Mouse (Mus musculus) midbrain, postnatal 0 days (tissue): ENCODE measurements around the gene Fam193b. TPM values are rescaled to one million over a fixed set of nuclear protein-coding genes. Genes with fewer than 3 reads are reported as not detected.
"Not testable (repeated sequence)": the region's sequence is repeated elsewhere in the genome, so short reads cannot be mapped to it uniquely, and the experiment has no call there.

ENCODE experiments used
- ATAC-seq: fragments of 200-750 bp; cut with Nextera tagmentation; 2 replicates; pipeline ENCODE4 v1.8.0; 2017; ENCODE audit warnings: moderate number of reproducible peaks, mild to moderate bottlenecking, moderate TSS enrichment, moderate library complexity; ENCODE audit not compliant: low FRiP score
- DNase-seq: peaks from one replicate; pipeline ENCODE4 v3.0.0-alpha.2; 2015; ENCODE audit warnings: low spot score
- H3K27ac ChIP-seq: fragments of 300-500 bp; sonication (generic); 2 replicates; pipeline ENCODE4 v1.5.1; 2014; ENCODE audit warnings: low read depth, mild to moderate bottlenecking, low read length, mixed read lengths
- H3K27me3 ChIP-seq: fragments of 300-500 bp; sonication (generic); 2 replicates; pipeline ENCODE4 v1.6.1; 2014; ENCODE audit warnings: low read length, control low read depth, mixed read lengths; ENCODE audit not compliant: insufficient read depth
- H3K36me3 ChIP-seq: fragments of 300-500 bp; sonication (generic); 2 replicates; pipeline ENCODE4 v1.6.1; 2014; ENCODE audit warnings: low read length, control low read depth, mixed read lengths; ENCODE audit not compliant: insufficient read depth
- H3K4me1 ChIP-seq: fragments of 300-500 bp; sonication (generic); 2 replicates; pipeline ENCODE4 v1.6.1; 2014; ENCODE audit warnings: mild to moderate bottlenecking, control low read depth, antibody characterized with exemption, low read length, mixed read lengths; ENCODE audit not compliant: insufficient read depth
- H3K4me2 ChIP-seq: fragments of 300-500 bp; sonication (generic); 2 replicates; pipeline ENCODE4 v1.6.1; 2014; ENCODE audit warnings: low read depth, mild to moderate bottlenecking, low read length, mixed read lengths; ENCODE audit not compliant: poor library complexity, severe bottlenecking
- H3K4me3 ChIP-seq: fragments of 300-500 bp; sonication (generic); 2 replicates; pipeline ENCODE4 v1.5.1; 2014; ENCODE audit warnings: low read depth, mild to moderate bottlenecking, low read length, moderate library complexity
- H3K9ac ChIP-seq: fragments of 300-500 bp; sonication (generic); replicated peaks from 2 replicates; pipeline ENCODE4 v1.6.1; 2014; ENCODE audit warnings: mild to moderate bottlenecking, low read length, moderate library complexity, mixed read lengths; ENCODE audit not compliant: poor library complexity, severe bottlenecking
- H3K9me3 ChIP-seq: fragments of 300-500 bp; sonication (generic); 2 replicates; pipeline ENCODE4 v1.6.1; 2016; ENCODE audit warnings: low read length, control low read depth
- CTCF ChIP-seq: IDR thresholded peaks from 2 replicates; pipeline ENCODE4 v1.5.1; 2016; ENCODE audit warnings: antibody characterized with exemption, mild to moderate bottlenecking
- WGBS: fragments of 180-500 bp; shearing (Covaris S2); extraction: QIAGEN DNeasy Blood & Tissue Kit; methylation state at CpG from one replicate; pipeline ENCODE4 v1.1.7; 2014; 5-methylcytosine and 5-hydroxymethylcytosine counted together
- polyA plus RNA-seq: library from polyadenylated mRNA; unstranded; fragments of >200 nt; fragmentation: Nextera tagmentation; extraction: Ambion mirVana; gene quantifications from 2 replicates; pipeline ENCODE4 v1.2.1, GENCODE M21; 2015
- total RNA-seq: library from RNA; depleted of rRNA; stranded (reverse); fragments of >200 nt; gene quantifications from 2 replicates; pipeline ENCODE4 v1.2.3, GENCODE M21; 2014

The Fam193b gene
- total and polyA plus RNA-seq, 2 experiments from 2014 or later: 42.7 to 73.9 TPM

DNA sequence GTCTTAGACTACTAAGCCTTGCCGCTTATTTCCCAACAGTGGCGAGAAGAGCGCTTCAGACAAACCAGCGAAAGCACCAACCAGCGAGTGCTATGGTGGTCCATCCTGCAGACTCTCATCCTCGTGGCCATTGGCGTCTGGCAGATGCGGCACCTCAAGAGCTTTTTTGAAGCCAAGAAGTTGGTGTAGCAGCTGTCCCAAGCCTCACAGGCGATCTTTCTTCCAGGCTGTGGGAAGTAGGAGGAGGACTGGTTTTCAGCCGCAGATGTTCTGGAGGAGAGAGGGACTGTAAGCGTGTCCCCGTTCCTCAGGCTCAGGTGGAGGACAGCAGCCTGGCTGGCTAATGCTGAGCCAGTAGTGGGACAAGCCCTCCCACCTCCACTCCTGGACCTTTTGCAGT lies 25.9 kb upstream of the Fam193b start:
- no peak for TF ChIP-seq CTCF
- Histone ChIP-seq H3K27me3 (no peaks in the 10 kb centered on the region), H3K4me3 (no peak overlapping the region), H3K27ac (no peak overlapping the region), H3K9ac (no peak overlapping the region), H3K9me3 (no peaks in the 10 kb centered on the region), H3K4me1 (peaks cover 3% of the 10 kb centered on the region; the same call in 1 of the 2 replicates), H3K4me2 (no peak overlapping the region), H3K36me3 (peaks cover 25% of the 10 kb centered on the region)
- no peak for DNase-seq
- 96% methylated on average over 12 of the region's 12 CpGs for WGBS
- ATAC-seq: no peak

DNA sequence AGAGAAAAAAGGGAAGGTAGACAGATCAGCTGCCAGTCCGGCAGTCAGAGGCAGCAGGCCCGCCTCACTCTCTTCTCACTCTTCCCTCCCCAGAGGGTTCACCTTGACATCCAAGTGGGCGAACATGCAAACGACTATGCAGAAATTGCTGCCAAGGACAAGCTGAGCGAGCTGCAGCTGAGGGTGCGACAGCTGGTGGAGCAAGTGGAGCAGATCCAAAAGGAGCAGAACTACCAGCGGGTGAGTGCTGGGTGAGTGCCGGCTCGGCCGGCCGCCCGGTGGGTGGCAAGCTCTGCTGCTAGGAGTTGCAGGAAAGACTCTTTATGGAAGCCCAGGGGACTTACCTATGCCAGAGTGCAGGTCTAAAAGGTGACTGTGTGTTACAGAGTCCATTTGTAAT lies 24.5 kb upstream of the Fam193b start:
- Histone ChIP-seq H3K27me3 (no peaks in the 10 kb centered on the region), H3K27ac (no peak overlapping the region), H3K9me3 (no peaks in the 10 kb centered on the region), H3K4me3 (no peak overlapping the region), H3K4me1 (peaks cover 3% of the 10 kb centered on the region; the same call in 1 of the 2 replicates), H3K36me3 (peaks cover 25% of the 10 kb centered on the region), H3K9ac (no peak overlapping the region), H3K4me2 (no peak overlapping the region)
- ATAC-seq (no peak), DNase-seq (peak; percentile 40)
- 90% methylated on average over 12 of the region's 12 CpGs for WGBS
- TF ChIP-seq CTCF: no peak

DNA sequence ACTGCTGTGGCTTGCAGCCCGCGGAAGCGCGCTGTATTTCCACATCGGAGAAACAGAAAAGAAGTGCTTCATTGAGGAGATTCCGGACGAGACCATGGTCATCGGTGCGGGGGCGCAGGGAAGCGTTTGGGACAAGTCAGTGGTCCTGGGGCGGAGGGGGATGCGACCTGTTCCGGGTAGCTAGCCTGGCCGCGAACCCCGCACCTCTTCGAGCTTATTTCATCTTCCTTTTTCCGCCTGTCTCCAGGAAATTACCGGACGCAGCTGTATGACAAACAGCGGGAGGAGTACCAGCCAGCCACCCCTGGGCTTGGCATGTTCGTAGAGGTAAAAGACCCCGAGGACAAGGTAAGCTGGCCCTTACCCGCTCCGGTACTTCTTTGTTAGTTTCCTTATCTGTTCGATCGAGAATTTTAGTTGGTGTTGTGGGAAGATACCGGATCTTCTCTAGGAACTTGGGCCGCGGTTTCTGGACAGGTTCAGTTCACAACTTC lies 22.4 kb upstream of the Fam193b start:
- under 1% methylated on average over 31 of the region's 31 CpGs for WGBS
- Histone ChIP-seq H3K9me3 (no peaks in the 10 kb centered on the region), H3K36me3 (peaks cover 25% of the 10 kb centered on the region), H3K4me1 (no peaks in the 10 kb centered on the region; the same call in 1 of the 2 replicates), H3K4me3 (peak overlapping the region; percentile 79), H3K9ac (peak overlapping the region; percentile 81), H3K27ac (peak overlapping the region; percentile 82), H3K27me3 (no peaks in the 10 kb centered on the region), H3K4me2 (peak overlapping the region; percentile 68)
- TF ChIP-seq CTCF: no peak
- ATAC-seq (peak; percentile 28; the same call in 1 of the 2 replicates), DNase-seq (no peak)

DNA sequence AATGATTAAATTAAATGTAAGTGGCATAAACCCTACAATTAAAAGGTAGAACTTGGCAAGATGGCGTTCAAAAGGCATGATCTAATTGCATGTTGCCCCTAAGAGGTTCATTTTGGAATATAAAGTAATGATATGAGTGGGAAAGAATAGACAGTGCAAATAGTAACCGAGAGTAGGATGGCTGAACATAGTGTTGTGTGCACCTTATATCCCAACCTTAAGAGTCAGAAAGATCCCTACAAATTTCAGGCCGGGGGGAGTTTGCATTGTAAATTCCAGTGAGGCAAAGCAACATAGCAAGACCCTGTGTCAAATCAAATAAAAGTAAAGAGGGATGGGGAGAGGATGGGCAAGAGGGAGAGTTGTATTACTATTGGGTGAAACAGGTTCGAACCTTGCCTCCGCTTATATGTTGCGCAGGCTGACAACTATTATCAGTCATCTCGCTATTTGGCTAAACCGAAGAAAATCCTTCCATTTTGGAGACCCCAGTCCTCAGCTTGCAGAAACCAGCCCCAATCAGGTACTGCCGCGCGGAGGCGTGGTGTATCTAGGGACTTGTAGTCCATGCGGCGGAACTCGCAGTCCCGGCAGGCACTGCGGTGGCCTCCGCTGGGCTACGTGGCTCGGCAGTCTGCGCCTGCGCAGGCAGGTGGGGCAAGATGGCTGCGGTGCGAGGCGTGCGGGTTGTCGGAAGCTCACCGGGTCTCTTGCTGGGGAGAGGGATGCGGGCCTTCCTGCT lies 21.8 kb upstream of the Fam193b start:
- 4% methylated on average over 29 of the region's 29 CpGs for WGBS
- peak overlapping the region; percentile 82 for H3K27ac ChIP-seq
- ATAC-seq: peak; percentile 97

DNA sequence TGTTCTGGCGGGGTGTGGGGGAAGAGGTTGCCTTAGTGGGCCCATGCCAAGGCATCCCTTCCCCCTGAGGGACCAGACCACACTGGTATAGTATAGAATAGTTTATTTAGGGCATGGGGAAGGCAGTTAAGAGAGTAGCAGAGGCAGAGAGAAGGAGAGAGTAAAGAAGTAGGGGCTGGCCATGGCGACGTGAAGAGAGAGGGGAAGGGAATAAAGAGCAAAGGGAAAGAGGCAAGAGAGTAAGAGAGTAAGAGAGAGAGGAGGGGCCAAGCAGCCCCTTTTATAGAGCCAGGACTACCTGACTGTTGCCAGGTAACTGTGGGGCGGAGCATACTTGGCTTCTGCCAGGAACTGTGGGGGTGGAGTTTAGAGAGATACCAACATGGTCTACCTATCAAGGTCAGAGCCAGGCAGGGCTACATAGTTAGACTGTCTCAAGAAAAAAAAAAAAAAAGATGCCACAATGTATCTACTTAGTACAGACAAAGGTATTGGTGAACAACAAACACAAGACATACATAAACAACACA lies 21.1 kb upstream of the Fam193b start:
- H3K36me3 ChIP-seq: peaks cover 21% of the 10 kb centered on the region
- H3K4me2 ChIP-seq: no peak overlapping the region
- no peak overlapping the region for H3K9ac ChIP-seq
- ATAC-seq: 0 out of 2 replicates have a peak, but pooled peaks have one; percentile 32
- WGBS: 65% methylated on average over 4 of the region's 4 CpGs
- peak overlapping the region; percentile 82 for H3K27ac ChIP-seq
- no peak overlapping the region for H3K4me3 ChIP-seq
- no peaks in the 10 kb centered on the region; the same call in 1 of the 2 replicates for H3K4me1 ChIP-seq
- DNase-seq: no peak
- no peaks in the 10 kb centered on the region for H3K27me3 ChIP-seq
- no peaks in the 10 kb centered on the region for H3K9me3 ChIP-seq
- no peak for TF ChIP-seq CTCF

More for the DNA sequence above, 21.8 kb upstream of the Fam193b start:
- Histone ChIP-seq H3K36me3 (peaks cover 25% of the 10 kb centered on the region), H3K9ac (peak overlapping the region; percentile 81), H3K4me3 (peak overlapping the region; percentile 79), H3K4me1 (no peaks in the 10 kb centered on the region; the same call in 1 of the 2 replicates), H3K4me2 (peak overlapping the region; percentile 68), H3K9me3 (no peaks in the 10 kb centered on the region), H3K27me3 (no peaks in the 10 kb centered on the region)
- peak; percentile 98 for DNase-seq
- TF ChIP-seq CTCF: peak; percentile 57

DNA sequence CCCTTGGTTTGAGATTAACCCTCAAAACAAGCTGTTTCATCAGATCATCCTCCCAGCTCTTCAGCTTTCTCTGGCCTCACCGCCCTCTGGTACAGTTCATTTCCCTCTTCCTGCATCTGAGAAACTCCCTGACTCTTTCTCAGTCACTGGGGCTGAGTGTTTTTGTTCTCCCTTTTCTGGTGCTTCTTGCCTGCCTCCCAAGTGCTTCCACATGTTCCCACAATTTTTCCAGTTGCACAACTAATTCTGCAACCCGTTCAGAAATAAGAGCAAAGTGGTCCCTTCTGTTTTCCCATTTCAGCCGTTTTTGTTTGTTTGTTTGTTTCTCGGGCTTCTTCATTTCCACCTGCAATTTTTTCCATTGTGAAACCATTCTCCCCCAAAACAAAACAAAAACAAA lies 7.2 kb upstream of the Fam193b start:
- ATAC-seq: no peak
- H3K4me3 ChIP-seq: no peak overlapping the region
- 90% methylated on average over 4 of the region's 4 CpGs for WGBS

DNA sequence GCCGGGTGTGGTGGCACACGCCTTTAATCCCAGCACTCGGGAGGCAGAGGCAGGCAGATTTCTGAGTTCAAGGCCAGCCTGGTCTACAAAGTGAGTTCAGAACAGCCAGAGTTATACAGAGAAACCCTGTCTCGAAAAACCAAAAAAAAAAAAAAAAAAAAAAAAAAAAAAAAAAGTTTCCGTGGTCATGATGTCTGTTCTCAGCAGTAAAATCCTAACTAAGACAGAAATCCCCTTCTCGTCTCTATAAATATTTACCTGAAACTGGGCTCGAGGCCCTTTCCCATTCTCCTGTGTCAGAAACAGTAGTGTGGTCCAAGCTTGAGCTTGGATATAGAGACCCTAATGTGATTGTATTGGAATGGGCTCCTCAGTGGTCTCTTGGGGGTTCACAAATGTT lies 6.0 kb upstream of the Fam193b start:
- H3K27me3 ChIP-seq, H3K9me3 ChIP-seq, H3K4me1 ChIP-seq, H3K9ac ChIP-seq, H3K27ac ChIP-seq, ATAC-seq, DNase-seq, H3K36me3 ChIP-seq, H3K4me3 ChIP-seq, H3K4me2 ChIP-seq: not testable (repeated sequence)
- 94% methylated on average over 7 of the region's 7 CpGs for WGBS

More for the DNA sequence above, 7.2 kb upstream of the Fam193b start:
- Histone ChIP-seq H3K4me2 (no peak overlapping the region), H3K9me3 (no peaks in the 10 kb centered on the region), H3K4me1 (no peaks in the 10 kb centered on the region), H3K9ac (no peak overlapping the region), H3K27ac (no peak overlapping the region), H3K27me3 (no peaks in the 10 kb centered on the region), H3K36me3 (no peaks in the 10 kb centered on the region)
- no peak for TF ChIP-seq CTCF
- DNase-seq: no peak
